Mouse (Mus musculus): ENCODE results near the gene Ankrd42. TPM values are rescaled to one million over a fixed set of nuclear protein-coding genes. Genes with fewer than 3 reads are reported as not detected.

Gene Ankrd42
- polyA plus RNA-seq, 1 experiment from 2014 or later, result 6.5 TPM

DNA sequence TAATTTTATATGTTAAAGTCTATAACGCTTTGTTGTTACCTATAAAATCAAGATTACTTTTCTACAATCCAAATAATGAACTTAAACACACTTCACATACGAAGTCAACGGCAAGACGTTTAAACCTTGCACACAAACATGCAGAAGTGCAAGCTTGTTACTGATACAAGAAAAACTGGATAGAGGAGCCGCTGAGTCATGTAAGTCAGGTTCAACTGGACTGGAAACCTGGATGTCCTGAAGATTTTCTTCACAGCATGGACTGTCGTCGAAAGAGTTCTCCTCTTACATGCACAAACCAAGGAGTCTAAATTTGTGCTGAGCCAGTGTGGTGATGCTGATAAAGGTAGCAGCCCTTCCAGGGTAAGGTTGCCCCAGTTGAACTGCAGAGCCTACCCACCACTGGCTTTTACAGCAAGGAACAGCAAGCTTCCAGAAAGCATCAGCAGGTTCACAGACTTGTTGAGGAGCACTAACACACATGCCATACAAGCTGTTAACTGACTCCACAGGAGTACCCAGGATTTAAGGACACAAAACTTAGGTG, 29.4 kb upstream of the Ankrd42 start:
- Histone ChIP-seq H3K9me3 (ENCODE audit: low read length) (no peaks in the 10 kb centered on the region), H3K4me1 (ENCODE audit: insufficient read depth, low read depth, low read length) (peaks cover 14% of the 10 kb centered on the region; the same call in 1 of the 2 replicates), H3K27ac (ENCODE audit: low read length) (peak overlapping the region; percentile 59), H3K9ac (replicated peaks; ENCODE audit: low read depth) (no peak overlapping the region), H3K36me3 (ENCODE audit: insufficient read depth, low read length) (no peaks in the 10 kb centered on the region; the same call in 1 of the 2 replicates), H3K27me3 (replicated peaks; ENCODE audit: insufficient read depth, low read length) (no peaks in the 10 kb centered on the region), H3K4me3 (ENCODE audit: low read depth, low read length) (no peak overlapping the region), H3K4me2 (replicated peaks; ENCODE audit: low read depth, low read length) (peak overlapping the region; percentile 66)
- ATAC-seq (no peak), DNase-seq (ENCODE audit: low spot score) (peak; percentile 26)
- TF ChIP-seq EP300 (IDR thresholded peaks at IDR 0.05) (no peak), CTCF (IDR thresholded peaks at IDR 0.05) (no peak)
- 61% methylated on average over 7 of the region's 7 CpGs for WGBS

- ATAC-seq, result no peak
- Histone ChIP-seq H3K4me2 (replicated peaks; ENCODE audit: low read depth, low read length) (no peak overlapping the region), H3K4me3 (ENCODE audit: low read depth, low read length) (no peak overlapping the region), H3K36me3 (ENCODE audit: insufficient read depth, low read length) (peaks cover 19% of the 10 kb centered on the region), H3K9me3 (ENCODE audit: low read length) (no peaks in the 10 kb centered on the region), H3K27ac (ENCODE audit: low read length) (no peak overlapping the region), H3K27me3 (replicated peaks; ENCODE audit: insufficient read depth, low read length) (no peaks in the 10 kb centered on the region), H3K9ac (replicated peaks; ENCODE audit: low read depth) (no peak overlapping the region), H3K4me1 (ENCODE audit: insufficient read depth, low read depth, low read length) (no peaks in the 10 kb centered on the region)
- TF ChIP-seq EP300 (IDR thresholded peaks at IDR 0.05), result no peak
- TF ChIP-seq CTCF (IDR thresholded peaks at IDR 0.05), result no peak
- WGBS, result 98% methylated on average over 5 of the region's 5 CpGs
- DNase-seq (ENCODE audit: low spot score), result no peak
Measured at GRCm38 (mm10) chr7:92658050-92658449, 21.1 kb upstream of the Ankrd42 start.

- Histone ChIP-seq H3K4me1 (ENCODE audit: insufficient read depth, low read depth, low read length) (no peaks in the 10 kb centered on the region), H3K27ac (ENCODE audit: low read length) (no peak overlapping the region), H3K4me2 (replicated peaks; ENCODE audit: low read depth, low read length) (no peak overlapping the region), H3K9ac (replicated peaks; ENCODE audit: low read depth) (no peak overlapping the region), H3K27me3 (replicated peaks; ENCODE audit: insufficient read depth, low read length) (no peaks in the 10 kb centered on the region), H3K9me3 (ENCODE audit: low read length) (no peaks in the 10 kb centered on the region), H3K4me3 (ENCODE audit: low read depth, low read length) (no peak overlapping the region), H3K36me3 (ENCODE audit: insufficient read depth, low read length) (peaks cover 19% of the 10 kb centered on the region)
- DNase-seq (ENCODE audit: low spot score) (no peak), ATAC-seq (no peak)
- TF ChIP-seq CTCF (IDR thresholded peaks at IDR 0.05) (no peak), EP300 (IDR thresholded peaks at IDR 0.05) (no peak)
- WGBS, result 73% methylated on average over 2 of the region's 2 CpGs
Measured at GRCm38 (mm10) chr7:92656386-92656785, 19.4 kb upstream of the Ankrd42 start.

DNA sequence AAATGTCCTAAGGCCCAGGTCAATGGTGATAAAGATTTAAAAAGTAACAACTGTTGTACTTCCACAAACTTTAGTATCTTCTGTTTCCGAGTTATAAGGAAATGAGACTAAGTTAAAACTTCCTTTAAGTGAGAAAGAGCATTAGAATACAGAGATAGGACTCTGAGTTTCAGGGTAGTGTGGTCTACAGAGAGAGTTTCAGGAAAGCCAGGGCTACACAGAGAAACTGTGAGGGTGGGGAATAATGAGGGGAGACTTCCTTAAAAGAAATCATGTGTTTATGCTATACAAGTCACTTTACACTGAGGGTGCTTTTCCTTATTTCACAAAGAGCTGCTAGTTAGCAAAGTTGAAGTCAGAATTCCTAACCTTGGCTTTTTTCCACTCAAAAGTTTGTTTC, 16.4 kb upstream of the Ankrd42 start:
- H3K27ac ChIP-seq (ENCODE audit: low read length), result no peak overlapping the region
- peaks cover 16% of the 10 kb centered on the region for H3K36me3 ChIP-seq (ENCODE audit: insufficient read depth, low read length)
- TF ChIP-seq EP300 (IDR thresholded peaks at IDR 0.05), result no peak
- no peak for TF ChIP-seq CTCF (IDR thresholded peaks at IDR 0.05)
- no peak for ATAC-seq
- WGBS, result 76% methylated on average over 1 of the region's 1 CpGs
- H3K4me2 ChIP-seq (replicated peaks; ENCODE audit: low read depth, low read length), result no peak overlapping the region
- no peaks in the 10 kb centered on the region for H3K9me3 ChIP-seq (ENCODE audit: low read length)
- H3K4me3 ChIP-seq (ENCODE audit: low read depth, low read length), result no peak overlapping the region
- DNase-seq (ENCODE audit: low spot score), result no peak
- no peaks in the 10 kb centered on the region for H3K27me3 ChIP-seq (replicated peaks; ENCODE audit: insufficient read depth, low read length)
- no peaks in the 10 kb centered on the region for H3K4me1 ChIP-seq (ENCODE audit: insufficient read depth, low read depth, low read length)
- H3K9ac ChIP-seq (replicated peaks; ENCODE audit: low read depth), result no peak overlapping the region

GRCm38 (mm10) chr7:92647790-92648189, 10.8 kb upstream of the Ankrd42 start:
- DNase-seq (ENCODE audit: low spot score), result no peak
- TF ChIP-seq EP300 (IDR thresholded peaks at IDR 0.05) (no peak), CTCF (IDR thresholded peaks at IDR 0.05) (no peak)
- Histone ChIP-seq H3K36me3 (ENCODE audit: insufficient read depth, low read length) (peaks cover 10% of the 10 kb centered on the region; the same call in 1 of the 2 replicates), H3K4me2 (replicated peaks; ENCODE audit: low read depth, low read length) (no peak overlapping the region), H3K4me1 (ENCODE audit: insufficient read depth, low read depth, low read length) (no peaks in the 10 kb centered on the region), H3K9ac (replicated peaks; ENCODE audit: low read depth) (no peak overlapping the region), H3K27ac (ENCODE audit: low read length) (no peak overlapping the region), H3K9me3 (ENCODE audit: low read length) (no peaks in the 10 kb centered on the region), H3K27me3 (replicated peaks; ENCODE audit: insufficient read depth, low read length) (no peaks in the 10 kb centered on the region), H3K4me3 (ENCODE audit: low read depth, low read length) (no peak overlapping the region)
- ATAC-seq, result no peak
- WGBS, result 79% methylated on average over 7 of the region's 7 CpGs

DNA sequence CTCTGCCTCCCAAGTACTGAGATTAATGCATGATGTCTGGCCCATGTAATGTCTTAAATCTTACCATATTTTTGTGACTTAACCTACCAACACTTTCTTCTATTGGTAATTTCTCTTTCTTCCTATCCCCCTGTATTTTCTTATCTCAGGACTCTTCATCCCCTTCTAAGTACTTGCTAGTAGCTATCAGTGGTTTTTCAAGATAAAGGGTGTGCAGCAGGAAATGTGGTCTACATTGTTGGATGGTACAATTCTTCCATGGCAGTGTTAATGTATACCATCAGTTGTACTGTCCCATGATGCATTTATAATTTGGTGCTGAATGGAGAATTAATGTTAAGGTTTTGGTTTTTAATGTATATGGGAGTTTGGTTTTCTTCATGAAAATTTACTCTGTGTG, 5.4 kb upstream of the Ankrd42 start:
- no peak for TF ChIP-seq EP300 (IDR thresholded peaks at IDR 0.05)
- no peak for TF ChIP-seq CTCF (IDR thresholded peaks at IDR 0.05)
- H3K4me2 ChIP-seq (replicated peaks; ENCODE audit: low read depth, low read length), result no peak overlapping the region
- DNase-seq (ENCODE audit: low spot score), result no peak
- H3K36me3 ChIP-seq (ENCODE audit: insufficient read depth, low read length), result peaks cover 7% of the 10 kb centered on the region; the same call in 1 of the 2 replicates
- H3K9me3 ChIP-seq (ENCODE audit: low read length), result no peaks in the 10 kb centered on the region
- H3K4me1 ChIP-seq (ENCODE audit: insufficient read depth, low read depth, low read length), result no peaks in the 10 kb centered on the region
- no peak overlapping the region for H3K4me3 ChIP-seq (ENCODE audit: low read depth, low read length)
- no peak for ATAC-seq
- H3K9ac ChIP-seq (replicated peaks; ENCODE audit: low read depth), result no peak overlapping the region
- no peak overlapping the region for H3K27ac ChIP-seq (ENCODE audit: low read length)
- H3K27me3 ChIP-seq (replicated peaks; ENCODE audit: insufficient read depth, low read length), result no peaks in the 10 kb centered on the region

Measured in lung, postnatal 0 days (tissue).